Mouse (Mus musculus) kidney, embryonic 16.5 days (tissue): ENCODE data around the gene Srsf12. TPM values are rescaled to one million over a fixed set of nuclear protein-coding genes. Genes with fewer than 3 reads are reported as not detected.

ENCODE experiments used
- ATAC-seq: fragments of 200-750 bp; cut with Nextera tagmentation; 2 replicates; pipeline ENCODE4 v1.8.0; 2017; ENCODE audit warnings: moderate TSS enrichment; ENCODE audit not compliant: low FRiP score, low TSS enrichment
- H3K27ac ChIP-seq: fragments of 300-500 bp; sonication (generic); 2 replicates; pipeline ENCODE4 v1.5.1; 2014; ENCODE audit warnings: low read length
- H3K27me3 ChIP-seq: fragments of 300-500 bp; sonication (generic); 2 replicates; pipeline ENCODE4 v1.6.1; 2014; ENCODE audit warnings: low read length, control low read depth, mixed read lengths; ENCODE audit not compliant: insufficient read depth
- H3K36me3 ChIP-seq: fragments of 300-500 bp; sonication (generic); 2 replicates; pipeline ENCODE4 v1.6.1; 2014; ENCODE audit warnings: low read length, control low read depth, mixed read lengths; ENCODE audit not compliant: insufficient read depth
- H3K4me1 ChIP-seq: fragments of 300-500 bp; sonication (generic); 2 replicates; pipeline ENCODE4 v1.6.1; 2014; ENCODE audit warnings: low read length, control low read depth, mixed read lengths; ENCODE audit not compliant: insufficient read depth
- H3K4me2 ChIP-seq: fragments of 300-500 bp; sonication (generic); replicated peaks from 2 replicates; pipeline ENCODE4 v1.6.1; 2014; ENCODE audit warnings: low read depth, low read length
- H3K4me3 ChIP-seq: fragments of 300-500 bp; sonication (generic); 2 replicates; pipeline ENCODE4 v1.5.1; 2014; ENCODE audit warnings: mild to moderate bottlenecking, low read length
- H3K9ac ChIP-seq: fragments of 300-500 bp; sonication (generic); replicated peaks from 2 replicates; pipeline ENCODE4 v1.6.1; 2014; ENCODE audit warnings: low read length
- H3K9me3 ChIP-seq: fragments of 300-500 bp; sonication (generic); 2 replicates; pipeline ENCODE4 v1.6.1; 2016; ENCODE audit warnings: low read length, control low read depth
- WGBS: fragments of 180-500 bp; shearing (Covaris S2); extraction: QIAGEN DNeasy Blood & Tissue Kit; methylation state at CpG from one replicate; pipeline ENCODE4 v1.1.7; 2014; 5-methylcytosine and 5-hydroxymethylcytosine counted together
- polyA plus RNA-seq: library from polyadenylated mRNA; unstranded; fragments of >200 nt; fragmentation: Nextera tagmentation; extraction: Ambion mirVana; gene quantifications from 2 replicates; pipeline ENCODE4 v1.2.1, GENCODE M21; 2015

Gene Srsf12
- polyA plus RNA-seq, 1 experiment from 2014 or later: 5.5 TPM

DNA sequence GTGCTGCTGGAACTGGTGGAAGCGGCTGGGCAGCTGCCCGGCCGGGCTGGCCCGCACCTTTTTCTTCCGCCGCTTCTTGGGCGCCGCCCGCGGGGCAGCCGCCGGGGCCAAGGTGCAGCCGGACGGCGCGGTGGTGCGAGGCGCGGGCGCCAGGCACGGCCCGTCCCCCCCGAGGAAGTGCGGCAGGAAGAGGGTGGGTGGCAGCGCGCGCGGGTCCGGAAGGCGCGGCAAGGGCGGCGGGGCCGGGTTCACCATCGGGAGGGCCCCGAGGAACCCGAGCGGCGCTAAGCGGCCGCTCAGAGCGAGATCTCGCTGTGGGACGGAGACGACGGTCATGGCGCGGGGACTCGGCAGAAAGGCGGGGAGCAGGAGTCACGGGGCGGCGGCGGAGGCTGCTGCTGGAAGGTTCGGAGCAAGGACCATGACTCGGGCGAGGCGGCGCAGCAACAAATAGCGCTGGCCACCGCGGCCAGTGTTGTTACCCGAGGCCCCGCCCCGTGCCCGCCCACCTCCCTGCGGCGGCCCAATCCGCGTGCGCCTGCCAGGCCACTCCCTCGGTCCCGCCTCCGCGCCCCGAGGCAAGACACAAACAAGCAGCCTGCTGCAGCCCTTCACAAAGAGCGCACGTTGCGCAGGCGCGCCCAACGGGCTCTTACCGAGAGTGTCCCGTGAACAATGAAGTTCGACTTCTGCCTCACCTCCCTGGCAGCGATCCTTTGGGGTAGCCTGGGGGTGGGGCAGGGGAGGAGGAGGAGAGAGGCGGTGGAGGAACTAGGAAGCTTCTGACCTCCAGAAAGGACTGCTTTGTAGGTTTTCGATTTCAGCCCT, 39.5 kb downstream of the Srsf12 start:
- peak overlapping the region; percentile 96 for H3K4me3 ChIP-seq
- peaks cover 25% of the 10 kb centered on the region for H3K36me3 ChIP-seq
- H3K4me1 ChIP-seq: peaks cover 16% of the 10 kb centered on the region
- peak; percentile 93 for ATAC-seq
- under 1% methylated on average over 74 of the region's 88 CpGs for WGBS
- peak overlapping the region; percentile 52 for H3K4me2 ChIP-seq
- H3K27ac ChIP-seq: peak overlapping the region; percentile 100
- no peaks in the 10 kb centered on the region for H3K9me3 ChIP-seq
- peak overlapping the region; percentile 100 for H3K9ac ChIP-seq
- H3K27me3 ChIP-seq: no peaks in the 10 kb centered on the region

DNA sequence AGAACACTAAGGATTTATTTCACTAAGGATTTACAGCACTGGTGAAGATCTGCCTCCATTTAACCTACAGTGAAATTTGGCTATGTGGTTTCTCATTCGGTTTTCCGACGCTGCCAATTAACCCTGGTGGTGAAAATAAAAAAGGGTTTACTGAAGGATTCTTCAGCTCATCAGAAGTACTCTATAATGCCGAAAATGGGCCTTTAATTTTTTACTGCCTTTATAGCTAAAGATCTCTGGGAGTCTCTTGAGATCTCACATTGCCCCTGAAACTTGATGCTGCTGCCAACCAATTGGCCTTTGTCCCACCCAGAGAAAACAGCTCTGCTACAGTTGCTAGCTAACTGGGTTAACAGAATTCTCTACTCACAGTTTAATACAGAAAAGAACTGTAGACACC, 40.1 kb downstream of the Srsf12 start:
- ATAC-seq: no peak

DNA sequence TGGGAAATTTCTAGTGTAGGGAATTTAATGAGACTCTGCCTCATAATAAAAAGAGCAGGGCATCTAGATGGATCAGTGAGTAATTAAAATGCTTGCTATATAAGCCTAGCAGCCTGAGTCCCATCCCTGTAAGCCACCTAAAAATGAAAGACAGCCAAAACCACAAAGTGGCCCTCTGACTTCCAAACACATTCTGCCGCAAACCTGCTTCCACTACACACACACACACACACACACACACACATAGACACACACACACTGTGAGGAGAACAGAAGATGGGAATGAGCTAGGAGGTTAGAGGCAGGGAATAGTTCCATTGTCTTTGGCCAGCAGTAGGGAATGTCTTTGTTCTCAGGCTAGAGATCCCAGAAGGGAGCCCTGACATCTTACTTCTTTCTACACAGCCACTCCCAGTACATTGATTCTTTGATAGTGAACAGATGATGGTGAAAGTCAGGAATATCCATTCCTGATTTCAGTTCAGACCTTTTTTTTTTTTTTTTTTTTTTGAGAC, 41.0 kb downstream of the Srsf12 start:
- WGBS: 89% methylated on average over 1 of the region's 1 CpGs
- no peak overlapping the region for H3K4me2 ChIP-seq
- peaks cover 12% of the 10 kb centered on the region for H3K36me3 ChIP-seq
- no peak overlapping the region for H3K4me3 ChIP-seq
- H3K4me1 ChIP-seq: peaks cover 16% of the 10 kb centered on the region
- ATAC-seq: no peak
- peak overlapping the region; percentile 89 for H3K27ac ChIP-seq
- H3K9me3 ChIP-seq: no peaks in the 10 kb centered on the region
- no peaks in the 10 kb centered on the region for H3K27me3 ChIP-seq
- H3K9ac ChIP-seq: no peak overlapping the region

More for the DNA sequence above, 40.1 kb downstream of the Srsf12 start:
- Histone ChIP-seq H3K9me3 (no peaks in the 10 kb centered on the region), H3K27ac (peak overlapping the region; percentile 89), H3K4me2 (peak overlapping the region; percentile 52), H3K9ac (peak overlapping the region; percentile 57), H3K4me3 (peak overlapping the region; percentile 96), H3K27me3 (no peaks in the 10 kb centered on the region), H3K4me1 (peaks cover 16% of the 10 kb centered on the region), H3K36me3 (peaks cover 20% of the 10 kb centered on the region)
- WGBS: under 1% methylated on average over 4 of the region's 4 CpGs

- WGBS: 91% methylated on average over 2 of the region's 2 CpGs
- no peak overlapping the region for H3K4me3 ChIP-seq
- no peak for ATAC-seq
- no peaks in the 10 kb centered on the region for H3K27me3 ChIP-seq
- H3K9ac ChIP-seq: no peak overlapping the region
- no peak overlapping the region for H3K4me2 ChIP-seq
- H3K9me3 ChIP-seq: no peaks in the 10 kb centered on the region
- peaks cover 11% of the 10 kb centered on the region for H3K4me1 ChIP-seq
- H3K36me3 ChIP-seq: peaks cover 4% of the 10 kb centered on the region
- no peak overlapping the region for H3K27ac ChIP-seq
Measured at GRCm38 (mm10) chr4:33250867-33251266, 42.1 kb downstream of the Srsf12 start.

DNA sequence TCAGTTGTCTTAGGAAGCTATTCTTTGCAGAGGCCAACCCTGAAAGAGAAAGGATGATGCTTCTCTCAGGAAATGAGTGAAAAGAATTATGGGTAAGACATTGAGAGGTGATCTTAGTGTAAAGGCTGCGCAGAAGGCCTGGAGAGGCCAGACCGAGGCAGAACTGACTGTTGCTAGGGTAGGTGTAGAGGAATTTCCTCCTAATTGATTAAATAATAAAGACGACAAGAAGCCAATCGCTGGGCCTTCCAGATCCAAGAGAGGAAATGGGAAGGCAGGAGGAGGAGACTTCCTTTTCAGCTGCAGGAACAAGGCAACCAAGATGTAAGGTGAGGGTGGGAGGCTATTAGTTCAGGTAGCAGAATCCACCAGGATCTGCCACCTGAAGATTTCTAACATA, 45.9 kb downstream of the Srsf12 start:
- no peak for ATAC-seq
- Histone ChIP-seq H3K4me2 (no peak overlapping the region), H3K4me1 (no peaks in the 10 kb centered on the region), H3K9me3 (no peaks in the 10 kb centered on the region), H3K9ac (no peak overlapping the region), H3K27ac (no peak overlapping the region), H3K27me3 (no peaks in the 10 kb centered on the region), H3K36me3 (no peaks in the 10 kb centered on the region), H3K4me3 (no peak overlapping the region)
- 82% methylated on average over 4 of the region's 4 CpGs for WGBS

- no peak for ATAC-seq
- no peak overlapping the region for H3K4me2 ChIP-seq
- no peaks in the 10 kb centered on the region for H3K36me3 ChIP-seq
- no peak overlapping the region for H3K27ac ChIP-seq
- 75% methylated on average over 11 of the region's 11 CpGs for WGBS
- no peaks in the 10 kb centered on the region for H3K9me3 ChIP-seq
- H3K4me1 ChIP-seq: peaks cover 5% of the 10 kb centered on the region; the same call in 1 of the 2 replicates
- H3K9ac ChIP-seq: no peak overlapping the region
- no peaks in the 10 kb centered on the region for H3K27me3 ChIP-seq
- no peak overlapping the region for H3K4me3 ChIP-seq
Measured at GRCm38 (mm10) chr4:33257263-33257964, 48.6 kb downstream of the Srsf12 start.

- H3K4me1 ChIP-seq: peaks cover 5% of the 10 kb centered on the region; the same call in 1 of the 2 replicates
- H3K27me3 ChIP-seq: no peaks in the 10 kb centered on the region
- H3K9me3 ChIP-seq: no peaks in the 10 kb centered on the region
- H3K4me3 ChIP-seq: no peak overlapping the region
- H3K36me3 ChIP-seq: no peaks in the 10 kb centered on the region
- no peak for ATAC-seq
- H3K4me2 ChIP-seq: no peak overlapping the region
- H3K9ac ChIP-seq: no peak overlapping the region
- H3K27ac ChIP-seq: no peak overlapping the region
Measured at GRCm38 (mm10) chr4:33260311-33260710, 51.5 kb downstream of the Srsf12 start.

DNA sequence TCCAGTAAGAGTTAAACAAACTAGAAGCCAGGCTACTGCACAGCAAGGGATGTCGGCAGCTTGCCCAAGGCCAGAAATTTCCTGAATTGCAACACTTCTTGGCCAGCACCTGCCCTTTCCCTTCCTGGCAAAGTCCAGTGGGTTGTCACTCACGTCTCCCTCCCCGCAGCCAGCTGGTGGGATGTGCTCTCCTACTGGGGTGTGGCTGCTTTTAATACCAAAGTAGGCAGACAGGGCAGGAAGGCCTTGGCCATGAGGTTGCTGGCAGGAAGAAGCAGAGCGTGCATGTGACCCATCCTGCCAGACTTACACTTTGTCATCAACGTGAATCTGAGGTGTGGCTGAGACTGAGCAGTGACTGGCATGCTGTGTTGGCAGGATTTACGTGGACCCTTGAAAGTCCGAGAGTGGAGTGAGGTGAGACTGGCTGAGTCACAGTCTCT, 52.5 kb downstream of the Srsf12 start:
- WGBS: 39% methylated on average over 7 of the region's 7 CpGs
- no peaks in the 10 kb centered on the region for H3K9me3 ChIP-seq
- H3K4me1 ChIP-seq: peaks cover 5% of the 10 kb centered on the region; the same call in 1 of the 2 replicates
- H3K27ac ChIP-seq: peak overlapping the region; percentile 32; the same call in 1 of the 2 replicates
- no peak overlapping the region for H3K4me2 ChIP-seq
- no peaks in the 10 kb centered on the region for H3K27me3 ChIP-seq
- H3K4me3 ChIP-seq: no peak overlapping the region
- peak; percentile 70 for ATAC-seq
- H3K36me3 ChIP-seq: no peaks in the 10 kb centered on the region
- 0 out of 2 replicates have a peak overlapping the region, but pooled peaks have one; percentile 26 for H3K9ac ChIP-seq

- H3K27me3 ChIP-seq: no peaks in the 10 kb centered on the region
- no peak overlapping the region for H3K9ac ChIP-seq
- peaks cover 5% of the 10 kb centered on the region; the same call in 1 of the 2 replicates for H3K4me1 ChIP-seq
- 93% methylated on average over 1 of the region's 1 CpGs for WGBS
- no peak overlapping the region for H3K4me3 ChIP-seq
- H3K36me3 ChIP-seq: no peaks in the 10 kb centered on the region
- H3K27ac ChIP-seq: no peak overlapping the region
- no peak for ATAC-seq
- no peak overlapping the region for H3K4me2 ChIP-seq
- no peaks in the 10 kb centered on the region for H3K9me3 ChIP-seq
Measured at GRCm38 (mm10) chr4:33262897-33263296, 54.1 kb downstream of the Srsf12 start.
